Mouse (Mus musculus): ENCODE measurements around the gene Zdhhc7.

The Zdhhc7 gene

GRCm38 (mm10) chr8:120066226-120066625 is 35.1 kb downstream of the Zdhhc7 start:
- no peak for DNase-seq

- no peak for DNase-seq
Observed at GRCm38 (mm10) chr8:120065611-120066010, 35.7 kb downstream of the Zdhhc7 start.

GRCm38 (mm10) chr8:120063326-120063725 is 38.0 kb downstream of the Zdhhc7 start:
- peak; percentile 58 to 69 for DNase-seq

- no peak for DNase-seq
Observed at GRCm38 (mm10) chr8:120062742-120063141, 38.5 kb downstream of the Zdhhc7 start.

GRCm38 (mm10) chr8:120057078-120057477 is 44.2 kb downstream of the Zdhhc7 start:
- DNase-seq = no peak

GRCm38 (mm10) chr8:120054833-120055232 is 46.4 kb downstream of the Zdhhc7 start:
- no peak for DNase-seq

GRCm38 (mm10) chr8:120052318-120052717 is 49.0 kb downstream of the Zdhhc7 start:
- no peak for DNase-seq

GRCm38 (mm10) chr8:120051908-120052307 is 49.4 kb downstream of the Zdhhc7 start:
- no peak for DNase-seq

GRCm38 (mm10) chr8:120051006-120051405 is 50.3 kb downstream of the Zdhhc7 start:
- peak; percentile 51 to 63 for DNase-seq

- DNase-seq = no peak
Observed at GRCm38 (mm10) chr8:120050376-120050775, 50.9 kb downstream of the Zdhhc7 start.

- peak; percentile 66 to 77 for DNase-seq
Observed at GRCm38 (mm10) chr8:120049949-120050348, 51.3 kb downstream of the Zdhhc7 start.

GRCm38 (mm10) chr8:120046258-120047020 is 54.8 kb downstream of the Zdhhc7 start:
- DNase-seq = no peak

GRCm38 (mm10) chr8:120045471-120045870 is 55.8 kb downstream of the Zdhhc7 start:
- no peak for DNase-seq

GRCm38 (mm10) chr8:120044907-120045306 is 56.4 kb downstream of the Zdhhc7 start:
- DNase-seq = no peak

- DNase-seq = no peak
Observed at GRCm38 (mm10) chr8:120042542-120043312, 58.6 kb downstream of the Zdhhc7 start.

GRCm38 (mm10) chr8:120040861-120041260 is 60.4 kb downstream of the Zdhhc7 start:
- peak; percentile 22 to 45 for DNase-seq

GRCm38 (mm10) chr8:120039313-120039919 is 61.9 kb downstream of the Zdhhc7 start:
- no peak for DNase-seq

GRCm38 (mm10) chr8:120038741-120039140 is 62.5 kb downstream of the Zdhhc7 start:
- no peak for DNase-seq

- DNase-seq = no peak
Observed at GRCm38 (mm10) chr8:120037611-120038010, 63.7 kb downstream of the Zdhhc7 start.

GRCm38 (mm10) chr8:120037199-120037598 is 64.1 kb downstream of the Zdhhc7 start:
- no peak for DNase-seq

- DNase-seq = no peak
Observed at GRCm38 (mm10) chr8:120036578-120036977, 64.7 kb downstream of the Zdhhc7 start.

- no peak for DNase-seq
Observed at GRCm38 (mm10) chr8:120036111-120036510, 65.2 kb downstream of the Zdhhc7 start.

GRCm38 (mm10) chr8:120034471-120034870 is 66.8 kb downstream of the Zdhhc7 start:
- no peak for DNase-seq
